Mouse (Mus musculus) heart, adult 2 months (tissue): ENCODE measurements at regions not wholly inside any gene's neighbourhood (a gene's known extent, or its start where the extent isn't known, plus 50 kb on each side); places are given as distances from the start of the nearest gene placed in this dataset.

ENCODE experiments used
- DNase-seq, 2 experiments: peaks; one replicate each; pipeline ENCODE4 v3.0.0; 2021
- H3K27ac ChIP-seq: fragments of 200-600 bp; 2 replicates; pipeline ENCODE4 v1.8.1; 2022
- H3K27me3 ChIP-seq: fragments of 200-500 bp; 2 replicates; pipeline ENCODE4 v1.6.1; 2012; ENCODE audit warnings: mild to moderate bottlenecking, low read length, inconsistent platforms, mixed read lengths; ENCODE audit not compliant: control insufficient read depth, insufficient read depth
- H3K36me3 ChIP-seq: fragments of 200-500 bp; 2 replicates; pipeline ENCODE4 v1.6.1; 2012; ENCODE audit warnings: low read length, inconsistent platforms; ENCODE audit not compliant: control insufficient read depth, insufficient read depth
- H3K4me1 ChIP-seq: fragments of 200-500 bp; 2 replicates; pipeline ENCODE4 v1.6.1; 2011; ENCODE audit warnings: low read length; ENCODE audit not compliant: control insufficient read depth, insufficient read depth
- H3K4me3 ChIP-seq: fragments of 200-600 bp; 2 replicates; pipeline ENCODE4 v1.8.1; 2022
- H3K79me2 ChIP-seq: fragments of 200-500 bp; replicated peaks from 2 replicates; pipeline ENCODE4 v1.6.1; 2012; ENCODE audit warnings: mild to moderate bottlenecking, inconsistent platforms, low read length, moderate library complexity, mixed read lengths; ENCODE audit not compliant: control insufficient read depth, insufficient read depth
- H3K9ac ChIP-seq: fragments of 200-500 bp; 2 replicates; pipeline ENCODE4 v1.6.1; 2012; ENCODE audit warnings: low read depth, mild to moderate bottlenecking, control low read depth, inconsistent platforms, low read length, mixed read lengths
- CTCF ChIP-seq: fragments of 200-600 bp; IDR thresholded peaks from 2 replicates; pipeline ENCODE4 v1.8.1; 2022; ENCODE audit warnings: antibody characterized with exemption, mild to moderate bottlenecking, moderate library complexity
- EP300 ChIP-seq: fragments of 200-500 bp; IDR thresholded peaks from 2 replicates; pipeline ENCODE4 v1.6.1; 2011; ENCODE audit warnings: low read depth, low read length, control low read depth; ENCODE audit not compliant: insufficient read depth
- POLR2A ChIP-seq: fragments of 200-500 bp; IDR thresholded peaks from 2 replicates; pipeline ENCODE4 v1.6.1; 2011; ENCODE audit warnings: mild to moderate bottlenecking, low read depth, low read length, control low read depth; ENCODE audit not compliant: insufficient read depth
- WGBS: fragments of 180-500 bp; shearing (Covaris S2); methylation state at CpG from one replicate; pipeline ENCODE4 v1.1.7; 2018; 5-methylcytosine and 5-hydroxymethylcytosine counted together
- intact Hi-C: fragments of 180-260 bp; cut with DNase I; formaldehyde crosslinking; loops from one replicate; pipeline ENCODE4 v1.15.1; 2025

GRCm38 (mm10) chr3:79996803-79997202 lies 112.5 kb downstream of the Fam198b start:
- H3K4me1 ChIP-seq: peaks cover 5% of the 10 kb centered on the region
- peaks cover 10% of the 10 kb centered on the region for H3K36me3 ChIP-seq
- TF ChIP-seq CTCF (no peak), EP300 (no peak), POLR2A (no peak)
- no peaks in the 10 kb centered on the region for H3K79me2 ChIP-seq
- intact Hi-C loops: no loop called here
- H3K4me3 ChIP-seq: no peak overlapping the region
- no peaks in the 10 kb centered on the region for H3K27me3 ChIP-seq
- H3K27ac ChIP-seq: no peak overlapping the region
- no peak overlapping the region for H3K9ac ChIP-seq
- 75% methylated on average over 3 of the region's 3 CpGs for WGBS
- no peak for DNase-seq

GRCm38 (mm10) chr3:80002335-80002734 lies 118.0 kb downstream of the Fam198b start:
- Histone ChIP-seq H3K9ac (no peak overlapping the region), H3K27me3 (no peaks in the 10 kb centered on the region), H3K79me2 (no peaks in the 10 kb centered on the region), H3K27ac (no peak overlapping the region), H3K36me3 (peaks cover 7% of the 10 kb centered on the region), H3K4me1 (peaks cover 10% of the 10 kb centered on the region), H3K4me3 (no peak overlapping the region)
- no peak for TF ChIP-seq POLR2A
- TF ChIP-seq CTCF: no peak
- no peak for TF ChIP-seq EP300
- DNase-seq: no peak
- intact Hi-C loops: no loop called here
- WGBS: 96% methylated on average over 6 of the region's 6 CpGs

GRCm38 (mm10) chr3:80003300-80004090 lies 119.2 kb downstream of the Fam198b start:
- no peak for TF ChIP-seq EP300
- Histone ChIP-seq H3K4me3 (no peak overlapping the region), H3K27me3 (no peaks in the 10 kb centered on the region), H3K27ac (no peak overlapping the region), H3K9ac (no peak overlapping the region), H3K79me2 (no peaks in the 10 kb centered on the region), H3K36me3 (peaks cover 7% of the 10 kb centered on the region), H3K4me1 (peaks cover 11% of the 10 kb centered on the region)
- 78% methylated on average over 5 of the region's 5 CpGs for WGBS
- DNase-seq: no peak
- intact Hi-C loops: no loop called here

GRCm38 (mm10) chr3:80004556-80004955 lies 120.2 kb downstream of the Fam198b start:
- Histone ChIP-seq H3K9ac (no peak overlapping the region), H3K79me2 (no peaks in the 10 kb centered on the region), H3K4me1 (peaks cover 11% of the 10 kb centered on the region), H3K27ac (peak overlapping the region; percentile 73), H3K4me3 (no peak overlapping the region), H3K27me3 (no peaks in the 10 kb centered on the region), H3K36me3 (peaks cover 7% of the 10 kb centered on the region)
- no peak for DNase-seq
- no peak for TF ChIP-seq EP300
- no peak for TF ChIP-seq POLR2A
- no peak for TF ChIP-seq CTCF
- intact Hi-C loops: no loop called here
- 61% methylated on average over 3 of the region's 3 CpGs for WGBS

GRCm38 (mm10) chr3:80004966-80005365 lies 120.6 kb downstream of the Fam198b start:
- H3K4me3 ChIP-seq: no peak overlapping the region
- DNase-seq: peak; percentile 48 to 50
- peaks cover 7% of the 10 kb centered on the region for H3K36me3 ChIP-seq
- peak overlapping the region; percentile 73 for H3K27ac ChIP-seq
- no peaks in the 10 kb centered on the region for H3K27me3 ChIP-seq
- 42% methylated on average over 3 of the region's 3 CpGs for WGBS
- no peak overlapping the region for H3K9ac ChIP-seq
- intact Hi-C loops: loop anchor here (1.0 to 5.0 kb wide), 3 partner anchors 37 to 118 kb away; no protein-coding TSS in a partner anchor
- H3K4me1 ChIP-seq: peaks cover 11% of the 10 kb centered on the region
- no peaks in the 10 kb centered on the region for H3K79me2 ChIP-seq
- TF ChIP-seq POLR2A (no peak), EP300 (no peak; the same call in 1 of the 2 replicates), CTCF (no peak)

- no peak for DNase-seq
- no peaks in the 10 kb centered on the region for H3K27me3 ChIP-seq
- TF ChIP-seq EP300: no peak
- no peak for TF ChIP-seq CTCF
- TF ChIP-seq POLR2A: peak; percentile 13; the same call in 1 of the 2 replicates
- no peaks in the 10 kb centered on the region for H3K79me2 ChIP-seq
- H3K27ac ChIP-seq: peak overlapping the region; percentile 73
- WGBS: 51% methylated on average over 5 of the region's 5 CpGs
- peaks cover 7% of the 10 kb centered on the region for H3K36me3 ChIP-seq
- intact Hi-C loops: loop anchor here (1.0 to 5.0 kb wide), 3 partner anchors 37 to 118 kb away; no protein-coding TSS in a partner anchor
- no peak overlapping the region for H3K4me3 ChIP-seq
- no peak overlapping the region for H3K9ac ChIP-seq
- peaks cover 11% of the 10 kb centered on the region for H3K4me1 ChIP-seq
These were observed 121.0 kb downstream of the Fam198b start for GRCm38 (mm10) chr3:80005371-80005770.
